Mouse (Mus musculus): ENCODE data around the gene Klhdc7b.

The Klhdc7b gene

GRCm38 (mm10) chr15:89384617-89385016, at the start of gene Klhdc7b:
Klhdc7b (plus strand) TSS chr15:89384917.
- DNase-seq = peak; percentile 15

DNA sequence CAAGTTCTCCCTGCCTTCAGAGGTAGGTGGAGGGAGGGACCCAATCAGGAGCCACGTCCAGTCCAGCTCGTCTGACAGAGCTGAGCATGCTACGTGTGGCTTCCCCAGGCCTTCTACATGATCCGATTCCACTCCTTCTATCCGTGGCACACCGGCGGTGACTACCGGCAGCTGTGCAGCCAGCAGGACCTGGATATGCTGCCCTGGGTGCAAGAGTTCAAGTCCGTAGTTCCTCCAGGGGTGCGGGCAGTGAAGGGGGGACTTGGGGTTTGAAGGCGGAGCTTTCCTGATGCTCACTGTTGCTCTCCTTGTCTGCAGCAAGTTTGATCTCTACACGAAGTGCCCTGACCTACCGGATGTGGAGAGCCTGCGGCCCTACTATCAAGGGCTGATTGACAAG, 48.3 kb upstream of the Klhdc7b start:
- no peak for DNase-seq

DNA sequence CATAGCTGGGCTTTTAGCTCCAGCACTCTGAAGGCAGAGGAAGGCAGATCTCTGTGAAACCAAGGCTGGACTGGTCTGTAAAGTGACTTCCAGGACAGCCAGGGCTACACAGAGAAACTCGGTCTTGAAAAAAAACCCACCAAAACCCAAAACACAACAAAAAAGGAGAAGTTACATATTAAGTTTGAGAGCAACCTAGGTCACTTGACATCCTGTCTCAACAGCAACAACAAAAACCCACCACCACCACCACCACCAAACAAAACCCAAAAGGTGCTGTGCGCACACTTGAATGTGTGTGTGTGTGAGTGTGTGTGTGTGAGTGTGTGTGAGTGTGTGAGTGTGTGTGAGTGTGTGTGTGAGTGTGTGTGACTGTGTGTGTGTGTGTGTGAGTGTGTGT, 45.0 kb upstream of the Klhdc7b start:
- DNase-seq = no peak

GRCm38 (mm10) chr15:89340136-89340535, 44.6 kb upstream of the Klhdc7b start:
- DNase-seq = no peak

- DNase-seq = no peak
These were observed 43.0 kb upstream of the Klhdc7b start for GRCm38 (mm10) chr15:89341678-89342077.

DNA sequence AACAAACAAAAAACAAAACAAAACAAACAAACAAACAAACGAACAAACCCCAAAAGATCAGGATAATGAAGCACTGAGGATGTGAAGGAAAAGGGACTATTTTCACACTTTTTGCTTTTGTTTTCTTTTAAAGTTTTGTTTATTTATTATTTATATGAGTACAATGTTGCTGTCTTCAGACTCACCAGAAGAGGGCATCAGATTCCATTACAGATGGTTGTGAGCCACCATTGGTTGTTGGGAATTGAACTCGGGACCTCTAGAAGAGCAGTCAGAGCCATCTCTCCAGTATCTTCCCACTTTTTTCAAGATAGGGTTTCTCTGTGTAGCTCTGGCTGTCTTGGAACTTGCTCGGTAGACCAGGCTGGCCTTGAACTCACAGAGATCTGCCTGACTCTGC, 41.4 kb upstream of the Klhdc7b start:
- DNase-seq = peak; percentile 17

DNA sequence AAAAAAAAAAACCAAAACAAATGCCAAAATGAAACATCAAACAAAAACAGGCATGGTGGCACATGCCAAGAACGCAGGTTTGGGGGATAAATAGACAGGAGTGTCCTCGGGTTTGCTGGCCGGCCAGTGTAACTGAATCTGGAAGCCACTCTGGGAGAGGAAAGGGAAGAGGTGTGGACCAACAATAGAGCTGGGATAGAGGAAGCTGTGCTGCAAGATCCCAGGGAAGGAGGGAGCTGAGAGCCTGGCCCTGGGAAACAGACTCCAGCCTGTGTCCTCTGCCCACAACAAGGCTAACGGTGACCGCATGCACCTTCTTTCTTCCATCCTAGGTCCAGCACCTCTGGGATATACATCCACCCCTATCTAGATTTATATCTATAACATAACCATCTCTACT, 34.3 kb upstream of the Klhdc7b start:
- DNase-seq = no peak

- no peak for DNase-seq
These were observed 33.4 kb upstream of the Klhdc7b start for GRCm38 (mm10) chr15:89351302-89351701.

GRCm38 (mm10) chr15:89352054-89352453, 32.7 kb upstream of the Klhdc7b start:
- peak; percentile 15 for DNase-seq

DNA sequence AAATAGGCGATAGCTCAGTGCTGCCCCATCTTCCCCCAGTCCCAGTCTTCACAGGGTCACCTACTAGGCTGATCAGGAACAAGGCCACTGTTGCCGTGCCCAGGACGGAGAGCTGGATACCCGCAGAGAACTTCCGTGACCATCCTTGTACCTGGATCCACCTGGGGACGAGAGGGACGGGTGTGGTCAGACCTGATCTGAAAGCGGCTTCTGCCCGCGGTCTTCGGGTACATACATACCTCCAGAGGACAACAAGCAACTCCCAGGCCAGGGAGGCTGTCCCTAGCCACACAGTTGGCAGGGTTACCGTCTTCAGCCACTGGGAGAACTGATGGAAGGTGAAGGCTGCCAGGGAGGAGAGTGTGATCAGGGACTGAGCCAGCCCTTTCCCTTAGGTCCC, 31.9 kb upstream of the Klhdc7b start:
- peak; percentile 30 for DNase-seq

- DNase-seq = peak; percentile 44
These were observed 30.9 kb upstream of the Klhdc7b start for GRCm38 (mm10) chr15:89353837-89354236.

GRCm38 (mm10) chr15:89354455-89354854, 30.3 kb upstream of the Klhdc7b start:
- DNase-seq = no peak

GRCm38 (mm10) chr15:89355241-89356187, 29.2 kb upstream of the Klhdc7b start, which contains the start of the genes Lmf2 and Ncaph2:
Lmf2 (minus strand) TSS chr15:89355659.
Ncaph2 (plus strand) TSS chr15:89355719.
- DNase-seq = peak; percentile 93

- DNase-seq = peak; percentile 59
These were observed 28.3 kb upstream of the Klhdc7b start for GRCm38 (mm10) chr15:89356372-89356771.

GRCm38 (mm10) chr15:89358784-89359183, 25.9 kb upstream of the Klhdc7b start:
- DNase-seq = no peak

DNA sequence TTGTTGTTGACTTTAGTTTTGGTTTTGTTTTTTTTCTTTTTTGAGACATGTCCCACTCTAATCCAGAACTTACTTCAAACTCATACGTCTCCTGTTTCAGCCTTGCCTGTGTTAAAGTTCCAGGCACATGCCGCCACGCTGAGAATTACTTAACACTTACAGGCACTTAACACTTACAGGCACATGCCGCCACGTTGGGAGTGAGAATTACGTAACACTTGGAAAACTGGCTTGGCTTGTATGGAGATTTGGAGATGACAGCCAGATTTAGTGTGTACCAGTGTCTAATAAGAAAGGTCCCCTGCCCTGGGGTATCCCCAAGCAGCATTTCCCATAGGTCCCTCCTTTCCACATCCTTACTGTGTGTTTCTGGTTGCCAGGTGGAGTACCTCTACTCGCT, 21.7 kb upstream of the Klhdc7b start:
- DNase-seq = peak; percentile 41

DNA sequence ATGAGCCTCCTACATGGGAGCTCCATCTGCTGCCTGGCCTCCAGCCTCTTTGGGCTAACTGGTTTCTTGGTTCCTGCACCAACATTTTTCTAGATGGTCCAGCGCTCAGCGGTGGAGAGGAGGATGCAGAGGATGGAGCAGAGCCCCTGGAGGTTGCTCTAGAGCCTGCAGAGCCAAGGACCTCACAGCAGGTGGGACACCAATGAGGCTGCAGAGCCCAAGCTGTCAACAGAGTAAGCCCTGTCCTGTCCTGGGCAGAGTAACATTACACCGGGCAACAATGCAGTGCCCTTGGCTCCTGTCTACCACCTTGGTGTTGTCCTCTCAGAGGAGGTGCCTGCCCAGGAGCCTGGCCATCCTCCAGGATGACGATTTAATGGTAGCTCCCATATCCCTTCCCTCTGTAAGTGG, 19.6 kb upstream of the Klhdc7b start:
- peak; percentile 94 for DNase-seq

GRCm38 (mm10) chr15:89372068-89372467, 12.6 kb upstream of the Klhdc7b start:
- DNase-seq = no peak

- DNase-seq = peak; percentile 57
These were observed 12.2 kb upstream of the Klhdc7b start for GRCm38 (mm10) chr15:89372536-89372935.

DNA sequence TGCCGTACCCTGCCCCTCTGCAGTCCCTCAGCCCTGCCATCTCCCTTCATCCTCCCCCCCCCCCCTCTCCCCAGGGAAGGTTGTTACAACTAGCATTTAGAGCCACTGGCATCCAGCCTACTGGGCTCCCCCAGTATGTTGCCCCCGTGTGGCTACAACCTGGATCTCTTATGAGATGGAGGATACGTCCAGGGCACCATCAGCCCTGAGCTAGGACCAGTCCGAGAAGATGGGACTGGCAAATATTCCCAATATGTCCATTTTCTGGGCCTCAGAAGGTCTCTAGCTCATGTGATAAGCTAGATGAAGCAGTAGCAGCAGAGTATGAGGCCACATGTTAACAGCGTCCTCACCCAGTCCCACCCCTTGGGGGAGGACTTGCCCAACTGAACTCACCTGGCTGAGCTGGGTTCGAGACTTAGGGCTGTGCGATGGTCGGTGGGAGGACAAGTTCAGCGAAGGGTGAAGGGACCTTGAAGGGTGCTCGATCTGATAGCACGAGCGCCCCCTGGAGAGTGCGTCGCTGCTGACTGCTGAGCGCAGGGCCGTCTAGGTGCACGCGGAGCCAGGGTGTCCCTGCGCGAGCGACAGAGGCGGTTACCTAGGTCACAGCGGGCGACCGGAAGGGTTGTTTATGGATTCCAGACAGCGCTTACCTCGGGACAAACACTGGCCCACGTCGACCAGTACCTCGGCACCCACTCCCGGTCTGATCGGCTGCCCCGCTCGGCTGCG, 11.5 kb upstream of the Klhdc7b start:
- peak; percentile 85 for DNase-seq

DNA sequence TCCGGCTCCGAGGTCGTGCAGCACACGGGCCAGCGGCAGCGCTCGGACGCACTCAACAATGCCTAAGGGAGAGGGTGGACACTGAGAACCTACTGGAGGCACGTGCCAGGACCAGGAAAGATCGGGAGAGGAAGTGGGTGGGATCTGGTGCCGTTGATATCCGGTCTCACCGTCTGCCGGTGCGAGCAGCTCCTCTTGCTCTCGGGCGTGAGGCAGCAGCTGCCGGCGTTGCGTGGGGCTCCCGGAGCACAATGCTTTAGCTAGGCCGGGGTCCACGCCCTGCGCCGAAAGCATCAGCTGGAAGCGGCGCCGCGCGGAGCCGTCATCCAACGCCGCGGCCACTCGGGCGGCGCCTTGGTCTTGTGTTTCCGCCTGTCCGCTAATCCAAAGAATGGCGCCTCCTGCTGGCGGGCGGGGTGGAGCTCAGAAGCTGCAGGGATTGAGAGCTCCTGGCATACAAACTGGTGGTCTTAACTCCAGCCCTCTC, 10.9 kb upstream of the Klhdc7b start, which contains the start of gene Sco2:
Gene Sco2 (minus strand): TSS at position 85 of the 487 bp plus-strand sequence.
- DNase-seq = peak; percentile 95

DNA sequence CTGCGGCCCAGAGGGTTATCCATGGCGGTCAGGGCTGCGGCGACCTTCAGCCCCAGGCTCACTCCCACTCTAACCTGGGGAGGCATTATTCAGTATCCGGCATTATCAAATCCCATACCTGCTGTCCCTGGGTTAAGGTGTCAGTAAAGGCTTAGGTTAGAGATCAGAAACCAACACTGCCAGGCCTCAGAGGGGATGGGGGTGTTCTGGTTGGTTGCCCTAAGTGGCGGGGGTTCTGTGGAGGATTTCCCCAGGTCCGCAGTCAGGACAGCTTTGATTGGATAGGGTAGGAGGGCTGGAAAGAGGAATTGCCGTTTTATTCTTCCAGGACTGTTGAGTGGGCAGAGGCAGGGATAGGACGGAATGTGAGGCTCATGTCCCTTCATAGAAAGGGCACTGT, 10.4 kb upstream of the Klhdc7b start:
- peak; percentile 64 for DNase-seq

DNA sequence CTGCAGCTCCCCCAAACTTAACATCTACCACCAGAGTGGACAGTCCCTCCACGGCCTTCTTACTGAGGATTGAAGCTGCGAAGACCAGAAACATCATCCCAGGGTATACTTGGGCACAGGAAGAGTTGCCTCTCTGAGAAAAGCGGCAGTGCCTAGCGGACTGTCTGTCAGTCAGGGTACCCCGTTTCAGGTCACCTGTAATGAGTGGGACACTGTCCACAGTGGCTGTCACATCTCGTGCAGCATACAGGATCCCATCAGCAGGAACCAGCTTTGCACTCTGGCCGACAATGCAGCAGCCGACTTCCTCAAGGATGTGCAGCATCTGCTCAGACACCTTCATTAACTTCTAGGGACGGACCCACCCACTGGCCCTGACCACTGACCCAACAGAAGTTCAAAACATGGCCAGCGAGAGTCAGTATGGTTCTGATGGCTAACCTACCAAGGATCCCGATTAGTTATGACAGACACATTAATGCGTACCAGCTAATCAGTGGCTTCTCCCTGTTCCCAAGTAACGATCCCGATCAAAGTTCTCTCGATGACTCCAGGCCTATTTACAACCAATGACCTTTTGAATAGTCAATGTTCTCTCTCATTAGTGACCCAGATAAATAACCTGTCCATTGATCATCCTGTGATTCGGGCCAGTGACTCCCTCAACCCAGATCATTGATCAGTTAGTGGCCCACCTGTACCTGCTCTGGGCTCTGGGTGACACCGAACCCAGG, 9.7 kb upstream of the Klhdc7b start:
- DNase-seq = peak; percentile 50

Measured in cerebellum, adult 9-10 months (tissue).